Mouse (Mus musculus) lung, embryonic 14.5 days (tissue): ENCODE measurements around the gene Chrnd. TPM values are rescaled to one million over a fixed set of nuclear protein-coding genes. Genes with fewer than 3 reads are reported as not detected.

Experiments
- ATAC-seq: fragments of 200-750 bp; cut with Nextera tagmentation; 2 replicates; pipeline ENCODE4 v1.8.0; 2017; ENCODE audit warnings: mild to moderate bottlenecking, moderate TSS enrichment, moderate library complexity; ENCODE audit not compliant: insufficient read depth
- DNase-seq: peaks from one replicate; pipeline ENCODE4 v3.0.0-alpha.2; 2015
- H3K27ac ChIP-seq: fragments of 300-500 bp; sonication (generic); 2 replicates; pipeline ENCODE4 v1.5.1; 2014; ENCODE audit warnings: low read depth, mild to moderate bottlenecking, moderate library complexity
- H3K27me3 ChIP-seq: fragments of 300-500 bp; sonication (generic); 2 replicates; pipeline ENCODE4 v1.6.1; 2014; ENCODE audit warnings: low read length, control low read depth; ENCODE audit not compliant: insufficient read depth
- H3K36me3 ChIP-seq: fragments of 300-500 bp; sonication (generic); 2 replicates; pipeline ENCODE4 v1.6.1; 2014; ENCODE audit warnings: control low read depth; ENCODE audit not compliant: insufficient read depth
- H3K4me1 ChIP-seq: fragments of 300-500 bp; sonication (generic); 2 replicates; pipeline ENCODE4 v1.6.1; 2014; ENCODE audit warnings: antibody characterized with exemption, control low read depth; ENCODE audit not compliant: insufficient read depth
- H3K4me2 ChIP-seq: fragments of 300-500 bp; sonication (generic); 2 replicates; pipeline ENCODE4 v1.6.1; 2014; ENCODE audit warnings: mild to moderate bottlenecking
- H3K4me3 ChIP-seq: fragments of 300-500 bp; sonication (generic); 2 replicates; pipeline ENCODE4 v1.5.1; 2014; ENCODE audit warnings: low read depth, low read length
- H3K9ac ChIP-seq: fragments of 300-500 bp; sonication (generic); 2 replicates; pipeline ENCODE4 v1.6.1; 2014
- H3K9me3 ChIP-seq: fragments of 300-500 bp; sonication (generic); 2 replicates; pipeline ENCODE4 v1.6.1; 2016; ENCODE audit warnings: low read depth, low read length, control low read depth
- CTCF ChIP-seq: IDR thresholded peaks from 2 replicates; pipeline ENCODE4 v1.5.1; 2016; ENCODE audit warnings: antibody characterized with exemption, low read depth
- WGBS: fragments of 180-500 bp; shearing (Covaris S2); extraction: QIAGEN DNeasy Blood & Tissue Kit; methylation state at CpG from one replicate; pipeline ENCODE4 v1.1.7; 2014; 5-methylcytosine and 5-hydroxymethylcytosine counted together
- polyA plus RNA-seq: library from polyadenylated mRNA; unstranded; fragments of >200 nt; fragmentation: Nextera tagmentation; extraction: Ambion mirVana; gene quantifications from 2 replicates; pipeline ENCODE4 v1.2.1, GENCODE M21; 2014

The Chrnd gene
- polyA plus RNA-seq, 1 experiment from 2014 or later = not detected

- DNase-seq (no peak), ATAC-seq (no peak)
- Histone ChIP-seq H3K9ac (no peak overlapping the region), H3K27ac (no peak overlapping the region), H3K9me3 (no peaks in the 10 kb centered on the region), H3K27me3 (peaks cover 17% of the 10 kb centered on the region), H3K4me1 (peaks cover 3% of the 10 kb centered on the region; the same call in 1 of the 2 replicates), H3K4me3 (no peak overlapping the region), H3K4me2 (no peak overlapping the region), H3K36me3 (no peaks in the 10 kb centered on the region)
- TF ChIP-seq CTCF = no peak
- 90% methylated on average over 1 of the region's 1 CpGs for whole genome bisulfite sequencing
Observed at GRCm38 (mm10) chr1:87171312-87171711, 19.1 kb upstream of the Chrnd start.

DNA sequence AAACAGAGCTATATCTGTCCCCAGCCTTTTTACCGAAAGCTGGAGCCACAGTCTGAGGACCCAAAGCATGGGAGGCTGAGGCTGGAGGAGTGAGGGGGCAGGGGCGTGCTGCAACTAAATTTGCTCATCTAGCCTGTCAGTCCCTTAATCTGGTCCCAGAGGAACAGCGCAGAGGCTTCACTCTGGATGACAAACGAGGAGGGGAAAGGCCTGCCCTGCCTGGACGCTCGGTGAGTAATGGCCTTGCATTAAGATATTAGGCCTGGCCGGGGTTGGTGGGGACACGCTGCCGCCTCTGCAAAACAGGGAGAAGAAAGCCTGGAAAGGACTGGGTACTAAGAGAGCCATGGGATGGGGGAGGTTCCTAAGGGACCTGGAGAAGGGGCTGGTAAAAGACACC is 18.1 kb upstream of the Chrnd start:
- H3K4me3 ChIP-seq = no peak overlapping the region
- 35% methylated on average over 9 of the region's 9 CpGs for WGBS
- peaks cover 17% of the 10 kb centered on the region for H3K27me3 ChIP-seq
- H3K36me3 ChIP-seq = no peaks in the 10 kb centered on the region
- peaks cover 3% of the 10 kb centered on the region; the same call in 1 of the 2 replicates for H3K4me1 ChIP-seq
- ATAC-seq = no peak
- H3K9me3 ChIP-seq = no peaks in the 10 kb centered on the region
- H3K27ac ChIP-seq = no peak overlapping the region
- no peak for TF ChIP-seq CTCF
- H3K9ac ChIP-seq = no peak overlapping the region
- H3K4me2 ChIP-seq = no peak overlapping the region
- no peak for DNase-seq

GRCm38 (mm10) chr1:87174006-87174955 is 16.1 kb upstream of the Chrnd start:
- Histone ChIP-seq H3K9me3 (no peaks in the 10 kb centered on the region), H3K9ac (no peak overlapping the region), H3K36me3 (no peaks in the 10 kb centered on the region), H3K27me3 (peaks cover 16% of the 10 kb centered on the region), H3K4me1 (peaks cover 3% of the 10 kb centered on the region; the same call in 1 of the 2 replicates), H3K27ac (no peak overlapping the region), H3K4me2 (0 out of 2 replicates have a peak overlapping the region, but pooled peaks have one; percentile 8), H3K4me3 (no peak overlapping the region)
- DNase-seq (peak; percentile 85), ATAC-seq (peak; percentile 30; the same call in 1 of the 2 replicates)
- 27% methylated on average over 28 of the region's 28 CpGs for WGBS
- peak; percentile 74 for TF ChIP-seq CTCF

DNA sequence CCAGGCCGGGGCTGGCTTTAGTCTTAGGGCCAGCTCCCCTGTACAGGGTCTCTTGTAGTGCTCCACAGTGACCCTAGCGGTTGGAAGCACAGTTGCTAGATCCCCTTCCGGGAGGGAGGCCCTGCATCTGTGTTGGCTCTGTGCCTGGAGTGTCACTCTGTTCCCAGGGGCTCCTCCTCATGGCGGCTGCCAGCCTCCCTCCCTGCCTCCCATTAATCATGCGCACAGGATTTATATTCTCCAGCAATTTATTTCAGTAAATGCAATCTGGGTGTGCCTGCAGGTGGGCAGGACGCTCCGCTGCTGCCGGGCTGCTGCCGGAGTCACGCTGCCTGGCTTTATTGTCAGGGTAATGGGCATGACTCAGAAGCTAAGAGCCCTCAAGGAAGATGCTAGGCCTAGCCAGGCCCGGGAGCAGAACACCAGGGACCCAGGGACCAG is 14.5 kb upstream of the Chrnd start:
- H3K4me1 ChIP-seq = peaks cover 3% of the 10 kb centered on the region; the same call in 1 of the 2 replicates
- no peaks in the 10 kb centered on the region for H3K36me3 ChIP-seq
- no peak overlapping the region for H3K9ac ChIP-seq
- DNase-seq (peak; percentile 92), ATAC-seq (peak; percentile 87)
- 14% methylated on average over 11 of the region's 11 CpGs for WGBS
- no peak overlapping the region for H3K27ac ChIP-seq
- peak overlapping the region; percentile 1; the same call in 1 of the 2 replicates for H3K4me2 ChIP-seq
- H3K9me3 ChIP-seq = no peaks in the 10 kb centered on the region
- 0 out of 2 replicates have a peak, but pooled peaks cover 4% of the 10 kb centered on the region for H3K27me3 ChIP-seq
- peak; percentile 73 for TF ChIP-seq CTCF
- H3K4me3 ChIP-seq = no peak overlapping the region

- ATAC-seq = no peak
- no peak overlapping the region for H3K4me3 ChIP-seq
- H3K4me2 ChIP-seq = no peak overlapping the region
- DNase-seq = no peak
- H3K9me3 ChIP-seq = no peaks in the 10 kb centered on the region
- H3K4me1 ChIP-seq = peaks cover 2% of the 10 kb centered on the region; the same call in 1 of the 2 replicates
- no peak overlapping the region for H3K9ac ChIP-seq
- WGBS = 31% methylated on average over 5 of the region's 5 CpGs
- no peak for TF ChIP-seq CTCF
- no peaks in the 10 kb centered on the region for H3K36me3 ChIP-seq
- H3K27me3 ChIP-seq = peaks cover 38% of the 10 kb centered on the region
- no peak overlapping the region for H3K27ac ChIP-seq
Observed at GRCm38 (mm10) chr1:87180896-87181295, 9.5 kb upstream of the Chrnd start.

DNA sequence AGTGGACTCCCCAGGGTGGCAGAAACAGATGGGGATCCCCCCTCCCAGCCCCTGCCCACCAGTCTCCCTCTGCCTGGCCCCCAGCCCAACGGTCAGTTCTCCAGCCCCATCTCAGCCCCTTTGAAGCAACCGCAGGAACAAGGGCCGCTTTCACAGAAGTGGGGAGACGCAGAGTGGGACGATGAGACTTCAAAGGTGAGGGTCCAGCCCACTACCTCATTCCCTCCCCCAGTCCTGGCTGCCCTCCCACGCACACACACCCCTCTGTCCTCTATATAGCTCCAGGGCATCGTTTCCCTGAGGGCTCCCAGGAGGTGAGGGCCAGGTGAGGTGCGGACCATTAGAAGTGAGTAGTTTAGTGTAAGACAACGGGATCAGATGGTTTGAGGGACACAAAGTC is 7.4 kb upstream of the Chrnd start, which contains the start of gene Prss56:
Gene Prss56, plus strand, starts transcription at position 301 of the 400 bp plus-strand sequence.
- H3K27me3 ChIP-seq = peaks cover 48% of the 10 kb centered on the region
- H3K9me3 ChIP-seq = no peaks in the 10 kb centered on the region
- H3K9ac ChIP-seq = no peak within 1 kb of the TSS
- no peak for ATAC-seq
- TF ChIP-seq CTCF = no peak
- no peak within 1 kb of the TSS for H3K4me3 ChIP-seq
- DNase-seq = no peak
- no peak within 1 kb of the TSS for H3K4me2 ChIP-seq
- no peaks in the 10 kb centered on the region for H3K36me3 ChIP-seq
- H3K4me1 ChIP-seq = no peaks in the 10 kb centered on the region
- 44% methylated on average over 9 of the region's 9 CpGs for WGBS
- no peak within 1 kb of the TSS for H3K27ac ChIP-seq
